Mouse (Mus musculus) heart, embryonic 15.5 days (tissue): Measurements from ENCODE around the gene Ablim1. TPM values are rescaled to one million over a fixed set of nuclear protein-coding genes. Genes with fewer than 3 reads are reported as not detected.

Source experiments
- ATAC-seq: fragments of 200-750 bp; cut with Nextera tagmentation; replicated peaks from 2 replicates; pipeline ENCODE4 v1.8.0; 2017; ENCODE audit warnings: low read depth, moderate TSS enrichment; ENCODE audit not compliant: insufficient number of reproducible peaks, insufficient read depth, low FRiP score
- H3K27ac ChIP-seq: fragments of 300-500 bp; sonication (generic); 2 replicates; pipeline ENCODE4 v1.5.1; 2015; ENCODE audit warnings: mild to moderate bottlenecking, inconsistent platforms
- H3K27me3 ChIP-seq: fragments of 300-500 bp; sonication (generic); 2 replicates; pipeline ENCODE4 v1.6.1; 2015; ENCODE audit warnings: inconsistent platforms
- H3K36me3 ChIP-seq: fragments of 300-500 bp; sonication (generic); 2 replicates; pipeline ENCODE4 v1.6.1; 2015; ENCODE audit warnings: mild to moderate bottlenecking, inconsistent platforms
- H3K4me1 ChIP-seq: fragments of 300-500 bp; sonication (generic); replicated peaks from 2 replicates; pipeline ENCODE4 v1.6.1; 2015; ENCODE audit warnings: inconsistent platforms
- H3K4me2 ChIP-seq: fragments of 300-500 bp; sonication (generic); 2 replicates; pipeline ENCODE4 v1.6.1; 2015; ENCODE audit warnings: inconsistent platforms, mild to moderate bottlenecking, moderate library complexity
- H3K4me3 ChIP-seq: fragments of 300-500 bp; sonication (generic); 2 replicates; pipeline ENCODE4 v1.5.1; 2015; ENCODE audit warnings: mild to moderate bottlenecking, inconsistent platforms
- H3K9ac ChIP-seq: fragments of 300-500 bp; sonication (generic); 2 replicates; pipeline ENCODE4 v1.6.1; 2015; ENCODE audit warnings: mild to moderate bottlenecking, inconsistent platforms
- H3K9me3 ChIP-seq: fragments of 300-500 bp; sonication (generic); replicated peaks from 2 replicates; pipeline ENCODE4 v1.6.1; 2016; ENCODE audit warnings: inconsistent platforms
- whole genome bisulfite sequencing: fragments of 180-500 bp; shearing (Covaris S2); methylation state at CpG from one replicate; pipeline ENCODE4 v1.1.7; 2015; ENCODE audit warnings: mixed read lengths; 5-methylcytosine and 5-hydroxymethylcytosine counted together
- polyA plus RNA-seq: library from polyadenylated mRNA; unstranded; fragments of >200 nt; fragmentation: Nextera tagmentation; extraction: Ambion mirVana; gene quantifications from 2 replicates; pipeline ENCODE4 v1.2.1, GENCODE M21; 2015

Gene Ablim1
- polyA plus RNA-seq, 1 experiment from 2014 or later = 56.2 TPM

- H3K9ac ChIP-seq = no peak overlapping the region
- no peaks in the 10 kb centered on the region for H3K27me3 ChIP-seq
- H3K27ac ChIP-seq = peak overlapping the region; percentile 43
- no peak for ATAC-seq
- no peak overlapping the region for H3K4me3 ChIP-seq
- H3K4me2 ChIP-seq = peak overlapping the region; percentile 19; the same call in 1 of the 2 replicates
- H3K36me3 ChIP-seq = no peaks in the 10 kb centered on the region
- peaks cover 16% of the 10 kb centered on the region; the same call in 1 of the 2 replicates for H3K4me1 ChIP-seq
- 38% methylated on average over 15 of the region's 15 CpGs for WGBS
- H3K9me3 ChIP-seq = no peaks in the 10 kb centered on the region
Measured at GRCm38 (mm10) chr19:57016995-57017784, 297.5 kb downstream of the Ablim1 start.

- WGBS = 82% methylated on average over 3 of the region's 3 CpGs
- Histone ChIP-seq H3K4me3 (no peak overlapping the region), H3K36me3 (no peaks in the 10 kb centered on the region), H3K27ac (no peak overlapping the region), H3K9me3 (no peaks in the 10 kb centered on the region), H3K4me1 (peaks cover 16% of the 10 kb centered on the region; the same call in 1 of the 2 replicates), H3K4me2 (no peak overlapping the region), H3K9ac (no peak overlapping the region), H3K27me3 (0 out of 2 replicates have a peak, but pooled peaks cover 4% of the 10 kb centered on the region)
- ATAC-seq = no peak
Measured at GRCm38 (mm10) chr19:57014808-57015207, 299.9 kb downstream of the Ablim1 start.

GRCm38 (mm10) chr19:57013271-57013677 is 301.4 kb downstream of the Ablim1 start:
- WGBS = 64% methylated on average over 6 of the region's 6 CpGs
- H3K4me3 ChIP-seq = no peak overlapping the region
- H3K4me2 ChIP-seq = no peak overlapping the region
- H3K9me3 ChIP-seq = no peaks in the 10 kb centered on the region
- H3K4me1 ChIP-seq = peaks cover 16% of the 10 kb centered on the region
- no peaks in the 10 kb centered on the region for H3K36me3 ChIP-seq
- no peak overlapping the region for H3K9ac ChIP-seq
- no peak for ATAC-seq
- H3K27me3 ChIP-seq = peaks cover 17% of the 10 kb centered on the region
- no peak overlapping the region for H3K27ac ChIP-seq

- 49% methylated on average over 3 of the region's 3 CpGs for WGBS
- Histone ChIP-seq H3K4me2 (no peak overlapping the region), H3K36me3 (no peaks in the 10 kb centered on the region), H3K27ac (no peak overlapping the region), H3K9me3 (no peaks in the 10 kb centered on the region), H3K4me1 (peaks cover 20% of the 10 kb centered on the region), H3K27me3 (peaks cover 27% of the 10 kb centered on the region), H3K4me3 (no peak overlapping the region), H3K9ac (no peak overlapping the region)
- no peak for ATAC-seq
Measured at GRCm38 (mm10) chr19:57012068-57012467, 302.7 kb downstream of the Ablim1 start.

GRCm38 (mm10) chr19:57010064-57010463 is 304.7 kb downstream of the Ablim1 start:
- H3K4me1 ChIP-seq = peaks cover 13% of the 10 kb centered on the region
- H3K4me2 ChIP-seq = no peak overlapping the region
- peaks cover 33% of the 10 kb centered on the region for H3K27me3 ChIP-seq
- H3K9me3 ChIP-seq = no peaks in the 10 kb centered on the region
- no peak overlapping the region for H3K27ac ChIP-seq
- no peak for ATAC-seq
- H3K36me3 ChIP-seq = no peaks in the 10 kb centered on the region
- 46% methylated on average over 4 of the region's 4 CpGs for WGBS
- no peak overlapping the region for H3K4me3 ChIP-seq
- H3K9ac ChIP-seq = no peak overlapping the region

GRCm38 (mm10) chr19:57009653-57010052 is 305.1 kb downstream of the Ablim1 start:
- Histone ChIP-seq H3K9me3 (no peaks in the 10 kb centered on the region), H3K9ac (no peak overlapping the region), H3K4me2 (no peak overlapping the region), H3K4me1 (peaks cover 13% of the 10 kb centered on the region), H3K27ac (no peak overlapping the region), H3K36me3 (no peaks in the 10 kb centered on the region), H3K27me3 (peaks cover 33% of the 10 kb centered on the region), H3K4me3 (no peak overlapping the region)
- 82% methylated on average over 4 of the region's 4 CpGs for WGBS
- ATAC-seq = no peak

GRCm38 (mm10) chr19:57007781-57008710 is 306.7 kb downstream of the Ablim1 start, which contains the start of gene Afap1l2:
Afap1l2 (minus strand) TSS chr19:57008228.
- WGBS = 2% methylated on average over 68 of the region's 68 CpGs
- Histone ChIP-seq H3K36me3 (no peaks in the 10 kb centered on the region), H3K27ac (no peak within 1 kb of the TSS), H3K4me3 (peak within 1 kb of the TSS; percentile 58), H3K9me3 (no peaks in the 10 kb centered on the region), H3K4me2 (peak within 1 kb of the TSS; percentile 90), H3K27me3 (peaks cover 33% of the 10 kb centered on the region), H3K4me1 (peaks cover 19% of the 10 kb centered on the region), H3K9ac (peak within 1 kb of the TSS; percentile 51)
- peak; percentile 58 for ATAC-seq

GRCm38 (mm10) chr19:57007291-57007690 is 307.4 kb downstream of the Ablim1 start:
- Histone ChIP-seq H3K9me3 (no peaks in the 10 kb centered on the region), H3K4me3 (peak overlapping the region; percentile 58), H3K4me1 (peaks cover 19% of the 10 kb centered on the region), H3K27me3 (peaks cover 33% of the 10 kb centered on the region), H3K36me3 (no peaks in the 10 kb centered on the region), H3K27ac (no peak overlapping the region), H3K9ac (no peak overlapping the region), H3K4me2 (peak overlapping the region; percentile 90)
- ATAC-seq = no peak
- 69% methylated on average over 16 of the region's 16 CpGs for WGBS

GRCm38 (mm10) chr19:57006841-57007240 is 307.9 kb downstream of the Ablim1 start:
- Histone ChIP-seq H3K4me2 (no peak overlapping the region), H3K4me3 (peak overlapping the region; percentile 58), H3K9ac (no peak overlapping the region), H3K27ac (no peak overlapping the region), H3K4me1 (peaks cover 19% of the 10 kb centered on the region), H3K9me3 (no peaks in the 10 kb centered on the region), H3K27me3 (peaks cover 33% of the 10 kb centered on the region), H3K36me3 (no peaks in the 10 kb centered on the region)
- 68% methylated on average over 13 of the region's 13 CpGs for WGBS
- ATAC-seq = no peak

- Histone ChIP-seq H3K27me3 (peaks cover 32% of the 10 kb centered on the region), H3K4me1 (peaks cover 19% of the 10 kb centered on the region), H3K9me3 (no peaks in the 10 kb centered on the region), H3K9ac (no peak overlapping the region), H3K36me3 (no peaks in the 10 kb centered on the region), H3K4me2 (no peak overlapping the region), H3K4me3 (no peak overlapping the region), H3K27ac (no peak overlapping the region)
- WGBS = 86% methylated on average over 4 of the region's 4 CpGs
- no peak for ATAC-seq
Measured at GRCm38 (mm10) chr19:57005062-57005461, 309.7 kb downstream of the Ablim1 start.

- Histone ChIP-seq H3K9ac (no peak overlapping the region), H3K36me3 (no peaks in the 10 kb centered on the region), H3K9me3 (no peaks in the 10 kb centered on the region), H3K4me3 (no peak overlapping the region), H3K27me3 (peaks cover 18% of the 10 kb centered on the region), H3K27ac (no peak overlapping the region), H3K4me2 (no peak overlapping the region), H3K4me1 (peaks cover 19% of the 10 kb centered on the region)
- whole genome bisulfite sequencing = 57% methylated on average over 7 of the region's 7 CpGs
- ATAC-seq = no peak
Measured at GRCm38 (mm10) chr19:57003460-57003810, 311.3 kb downstream of the Ablim1 start.
